Mouse (Mus musculus): ENCODE data around the gene Rin2. TPM values are rescaled to one million over a fixed set of nuclear protein-coding genes. Genes with fewer than 3 reads are reported as not detected.

The Rin2 gene
- polyA plus RNA-seq, 1 experiment from 2014 or later: 32.5 TPM

- Histone ChIP-seq H3K4me1 (ENCODE audit: insufficient read depth, low read length) (no peaks in the 10 kb centered on the region), H3K4me3 (ENCODE audit: low read length) (no peak overlapping the region), H3K9ac (replicated peaks; ENCODE audit: low read length) (no peak overlapping the region), H3K27ac (ENCODE audit: low read length) (no peak overlapping the region), H3K27me3 (ENCODE audit: insufficient read depth, low read length) (no peaks in the 10 kb centered on the region), H3K36me3 (ENCODE audit: insufficient read depth, low read length) (peaks cover 48% of the 10 kb centered on the region), H3K9me3 (ENCODE audit: low read length) (no peaks in the 10 kb centered on the region), H3K4me2 (replicated peaks; ENCODE audit: low read depth, low read length) (no peak overlapping the region)
- 82% methylated on average over 8 of the region's 8 CpGs for WGBS
- no peak for ATAC-seq (ENCODE audit: low FRiP score, low TSS enrichment)
Observed at GRCm38 (mm10) chr2:145920941-145921650, 246.1 kb downstream of the Rin2 start.

GRCm38 (mm10) chr2:145934339-145935231, 259.6 kb downstream of the Rin2 start, which contains the start of the genes Cfap61 and Crnkl1:
Gene Cfap61 (plus strand): TSS chr2:145934784.
Gene Crnkl1 (minus strand): TSS chr2:145935014.
- Histone ChIP-seq H3K4me1 (ENCODE audit: insufficient read depth, low read length) (peaks cover 10% of the 10 kb centered on the region), H3K27ac (ENCODE audit: low read length) (no peak within 1 kb of the TSS), H3K36me3 (ENCODE audit: insufficient read depth, low read length) (peaks cover 16% of the 10 kb centered on the region; the same call in 1 of the 2 replicates), H3K4me3 (ENCODE audit: low read length) (peak within 1 kb of the TSS; percentile 98), H3K9ac (replicated peaks; ENCODE audit: low read length) (peak within 1 kb of the TSS; percentile 80), H3K9me3 (ENCODE audit: low read length) (no peaks in the 10 kb centered on the region), H3K27me3 (ENCODE audit: insufficient read depth, low read length) (no peaks in the 10 kb centered on the region), H3K4me2 (replicated peaks; ENCODE audit: low read depth, low read length) (peak within 1 kb of the TSS; percentile 79)
- peak; percentile 98 for ATAC-seq (ENCODE audit: low FRiP score, low TSS enrichment)
- WGBS: under 1% methylated on average over 61 of the region's 61 CpGs

GRCm38 (mm10) chr2:145936975-145937374, 262.0 kb downstream of the Rin2 start:
- H3K27me3 ChIP-seq (ENCODE audit: insufficient read depth, low read length): no peaks in the 10 kb centered on the region
- H3K4me3 ChIP-seq (ENCODE audit: low read length): no peak overlapping the region
- ATAC-seq (ENCODE audit: low FRiP score, low TSS enrichment): no peak
- H3K27ac ChIP-seq (ENCODE audit: low read length): no peak overlapping the region
- H3K4me1 ChIP-seq (ENCODE audit: insufficient read depth, low read length): peaks cover 10% of the 10 kb centered on the region
- no peak overlapping the region for H3K4me2 ChIP-seq (replicated peaks; ENCODE audit: low read depth, low read length)
- no peaks in the 10 kb centered on the region for H3K9me3 ChIP-seq (ENCODE audit: low read length)
- H3K36me3 ChIP-seq (ENCODE audit: insufficient read depth, low read length): peaks cover 1% of the 10 kb centered on the region; the same call in 1 of the 2 replicates
- H3K9ac ChIP-seq (replicated peaks; ENCODE audit: low read length): no peak overlapping the region
- WGBS: 79% methylated on average over 8 of the region's 8 CpGs

Small RNAs within 50 kb of the gene (microRNA-seq; reads per million reads assigned to microRNA genes)
- gene Gm25026: not detected

Other genes starting within 250 kb of the Rin2 start
- gene Naa20, start 226.9 kb downstream of the Rin2 start, polyA plus RNA-seq (2015; fragmentation: Nextera tagmentation; extraction: Ambion mirVana): 170 and 177 TPM in 2 replicates